Mouse (Mus musculus) liver, postnatal 0 days (tissue): ENCODE measurements around the gene Mgat1. TPM values are rescaled to one million over a fixed set of nuclear protein-coding genes. Genes with fewer than 3 reads are reported as not detected.

Source experiments
- ATAC-seq: fragments of 200-750 bp; cut with Nextera tagmentation; 2 replicates; pipeline ENCODE4 v1.8.0; 2017; ENCODE audit warnings: mild to moderate bottlenecking, moderate library complexity
- DNase-seq: peaks from one replicate; pipeline ENCODE4 v3.0.0-alpha.2; 2016
- H3K27ac ChIP-seq: fragments of 300-500 bp; sonication (generic); 2 replicates; pipeline ENCODE4 v1.5.1; 2014; ENCODE audit warnings: antibody characterized with exemption, moderate library complexity, mild to moderate bottlenecking, low read depth
- H3K27me3 ChIP-seq: fragments of 300-500 bp; sonication (generic); 2 replicates; pipeline ENCODE4 v1.6.1; 2014; ENCODE audit warnings: low read length, control low read depth, mixed read lengths; ENCODE audit not compliant: insufficient read depth
- H3K36me3 ChIP-seq: fragments of 300-500 bp; sonication (generic); replicated peaks from 2 replicates; pipeline ENCODE4 v1.6.1; 2014; ENCODE audit warnings: mild to moderate bottlenecking, control low read depth, low read length, moderate library complexity, mixed read lengths; ENCODE audit not compliant: insufficient read depth
- H3K4me1 ChIP-seq: fragments of 300-500 bp; sonication (generic); 2 replicates; pipeline ENCODE4 v1.6.1; 2014; ENCODE audit warnings: antibody characterized with exemption, mild to moderate bottlenecking, control low read depth; ENCODE audit not compliant: insufficient read depth
- H3K4me2 ChIP-seq: fragments of 300-500 bp; sonication (generic); 2 replicates; pipeline ENCODE4 v1.6.1; 2014; ENCODE audit warnings: low read depth, mild to moderate bottlenecking, low read length, moderate library complexity, mixed read lengths
- H3K4me3 ChIP-seq: fragments of 300-500 bp; sonication (generic); 2 replicates; pipeline ENCODE4 v1.5.1; 2014; ENCODE audit warnings: low read depth, low read length
- H3K9ac ChIP-seq: fragments of 300-500 bp; sonication (generic); replicated peaks from 2 replicates; pipeline ENCODE4 v1.6.1; 2014; ENCODE audit warnings: mild to moderate bottlenecking, moderate library complexity
- H3K9me3 ChIP-seq: fragments of 300-500 bp; sonication (generic); 2 replicates; pipeline ENCODE4 v1.6.1; 2016; ENCODE audit warnings: mild to moderate bottlenecking, control low read depth, low read length, mixed read lengths
- CTCF ChIP-seq: sonication (generic); IDR thresholded peaks from 2 replicates; pipeline ENCODE4 v1.5.1; 2016; ENCODE audit warnings: antibody characterized with exemption, low read depth
- EP300 ChIP-seq: IDR thresholded peaks from 2 replicates; pipeline ENCODE4 v1.6.1; 2016; ENCODE audit warnings: antibody characterized with exemption, low read depth, mild to moderate bottlenecking
- WGBS: fragments of 180-500 bp; shearing (Covaris S2); extraction: QIAGEN DNeasy Blood & Tissue Kit; methylation state at CpG from one replicate; pipeline ENCODE4 v1.1.7; 2014; ENCODE audit not compliant: insufficient replicate concordance; 5-methylcytosine and 5-hydroxymethylcytosine counted together
- polyA plus RNA-seq: library from polyadenylated mRNA; unstranded; fragments of >200 nt; fragmentation: Nextera tagmentation; extraction: Ambion mirVana; gene quantifications from 2 replicates; pipeline ENCODE4 v1.2.1, GENCODE M21; 2015

Mgat1 gene
- polyA plus RNA-seq, 1 experiment from 2014 or later: 56.3 TPM

DNA sequence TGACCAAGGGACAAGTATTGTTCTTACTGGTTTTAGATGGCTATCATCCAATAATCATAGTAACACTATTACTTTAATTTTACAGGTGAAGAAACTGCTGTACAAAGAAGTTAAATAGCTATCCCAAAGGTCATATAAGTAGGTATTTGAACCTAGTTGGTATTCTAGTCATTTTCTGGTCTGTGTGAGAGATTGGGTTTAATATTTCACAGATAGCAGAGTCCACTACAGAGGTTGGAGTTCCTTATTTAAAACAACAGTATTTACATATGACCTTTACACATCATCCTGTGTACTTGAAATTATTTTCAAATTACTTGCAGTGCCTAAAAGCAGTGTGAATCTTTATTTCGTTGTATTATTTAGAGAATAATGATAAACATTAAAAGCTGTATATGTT lies 30.5 kb upstream of the Mgat1 start:
- TF ChIP-seq EP300 (0 out of 2 replicates have a peak, but pooled peaks have one; percentile 9), CTCF (no peak)
- DNase-seq (no peak), ATAC-seq (peak; percentile 75)
- H3K4me3 ChIP-seq: no peak overlapping the region
- H3K4me1 ChIP-seq: peaks cover 21% of the 10 kb centered on the region
- H3K27ac ChIP-seq: peak overlapping the region; percentile 52; the same call in 1 of the 2 replicates
- H3K9me3 ChIP-seq: no peaks in the 10 kb centered on the region
- 88% methylated on average over 1 of the region's 1 CpGs for WGBS
- H3K9ac ChIP-seq: no peak overlapping the region
- peaks cover 48% of the 10 kb centered on the region for H3K36me3 ChIP-seq
- H3K27me3 ChIP-seq: no peaks in the 10 kb centered on the region
- no peak overlapping the region for H3K4me2 ChIP-seq

DNA sequence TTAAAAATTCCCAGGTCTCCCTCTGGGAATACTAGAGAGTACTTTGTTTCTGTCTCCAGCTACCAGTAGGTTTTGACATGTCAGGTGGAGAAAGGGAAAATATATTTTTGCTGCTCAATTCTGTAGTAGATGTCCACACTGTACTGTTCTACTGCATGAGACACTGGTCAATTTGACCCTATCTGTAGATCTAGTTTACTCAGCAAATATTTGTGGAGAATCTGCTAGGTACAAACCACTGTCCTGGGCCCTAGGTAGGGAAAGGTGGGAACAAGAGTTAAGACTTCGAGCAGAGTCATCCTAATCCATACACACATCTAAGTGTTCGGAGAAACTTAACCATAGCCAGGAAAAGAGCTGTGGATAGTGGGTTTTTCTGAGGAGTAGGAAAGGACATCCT lies 24.7 kb upstream of the Mgat1 start:
- no peak overlapping the region for H3K4me2 ChIP-seq
- WGBS: 62% methylated on average over 2 of the region's 2 CpGs

DNA sequence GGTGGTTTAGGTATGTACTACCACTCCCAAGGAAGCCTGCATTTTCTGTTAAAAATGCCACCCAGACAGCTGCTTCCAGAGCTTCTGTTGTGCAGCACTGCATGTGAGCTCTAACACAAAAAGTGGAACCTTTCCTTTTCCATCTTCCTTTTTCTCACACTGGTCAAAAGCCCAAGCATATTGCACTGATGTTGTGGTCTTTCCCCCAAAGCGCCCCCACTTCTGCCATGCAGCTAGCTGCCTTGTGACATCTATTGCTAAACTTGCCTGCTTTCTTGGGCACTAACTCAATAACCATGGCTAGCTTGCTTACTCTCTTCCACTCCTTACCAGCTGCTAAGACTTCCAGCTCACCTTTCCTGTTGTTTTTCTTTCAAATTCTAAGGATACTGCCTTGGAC lies 19.5 kb upstream of the Mgat1 start:
- no peak overlapping the region for H3K4me2 ChIP-seq
- no peak overlapping the region for H3K27ac ChIP-seq
- no peaks in the 10 kb centered on the region for H3K9me3 ChIP-seq
- H3K4me1 ChIP-seq: no peaks in the 10 kb centered on the region
- no peak overlapping the region for H3K4me3 ChIP-seq
- H3K36me3 ChIP-seq: no peaks in the 10 kb centered on the region
- TF ChIP-seq EP300: no peak
- TF ChIP-seq CTCF: no peak
- no peak for ATAC-seq
- H3K27me3 ChIP-seq: no peaks in the 10 kb centered on the region
- H3K9ac ChIP-seq: no peak overlapping the region
- DNase-seq: no peak
- 27% methylated on average over 1 of the region's 1 CpGs for WGBS

More for the DNA sequence above, 24.7 kb upstream of the Mgat1 start:
- ATAC-seq (peak; percentile 59; the same call in 1 of the 2 replicates), DNase-seq (no peak)
- Histone ChIP-seq H3K9me3 (no peaks in the 10 kb centered on the region), H3K4me3 (no peak overlapping the region), H3K36me3 (peaks cover 32% of the 10 kb centered on the region), H3K27ac (no peak overlapping the region), H3K9ac (no peak overlapping the region), H3K4me1 (no peaks in the 10 kb centered on the region), H3K27me3 (no peaks in the 10 kb centered on the region)
- TF ChIP-seq EP300: no peak
- no peak for TF ChIP-seq CTCF

DNA sequence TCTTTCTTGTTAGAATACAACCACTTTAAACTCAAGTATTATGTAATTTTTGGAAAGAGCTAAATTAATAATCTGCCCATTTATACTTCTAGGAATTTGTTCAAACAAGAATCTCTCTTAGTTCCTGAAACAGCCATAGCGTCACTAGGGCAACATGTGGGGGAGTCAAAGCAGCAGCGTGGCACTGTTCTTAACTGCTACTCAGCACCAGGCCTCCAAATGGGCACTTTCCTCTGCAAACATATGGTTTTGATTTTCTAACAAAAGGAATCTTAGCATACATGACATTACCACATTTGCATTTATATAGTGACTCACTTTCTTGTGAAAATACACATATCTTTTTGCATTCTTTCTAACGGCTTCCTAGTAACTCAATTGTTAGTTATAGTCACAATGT lies 11.2 kb upstream of the Mgat1 start:
- Histone ChIP-seq H3K36me3 (no peaks in the 10 kb centered on the region), H3K4me1 (peaks cover 5% of the 10 kb centered on the region; the same call in 1 of the 2 replicates), H3K27ac (no peak overlapping the region), H3K4me3 (no peak overlapping the region), H3K27me3 (no peaks in the 10 kb centered on the region), H3K4me2 (no peak overlapping the region), H3K9me3 (no peaks in the 10 kb centered on the region), H3K9ac (no peak overlapping the region)
- DNase-seq (no peak), ATAC-seq (no peak)
- no peak for TF ChIP-seq CTCF
- no peak for TF ChIP-seq EP300
- 82% methylated on average over 3 of the region's 3 CpGs for WGBS

DNA sequence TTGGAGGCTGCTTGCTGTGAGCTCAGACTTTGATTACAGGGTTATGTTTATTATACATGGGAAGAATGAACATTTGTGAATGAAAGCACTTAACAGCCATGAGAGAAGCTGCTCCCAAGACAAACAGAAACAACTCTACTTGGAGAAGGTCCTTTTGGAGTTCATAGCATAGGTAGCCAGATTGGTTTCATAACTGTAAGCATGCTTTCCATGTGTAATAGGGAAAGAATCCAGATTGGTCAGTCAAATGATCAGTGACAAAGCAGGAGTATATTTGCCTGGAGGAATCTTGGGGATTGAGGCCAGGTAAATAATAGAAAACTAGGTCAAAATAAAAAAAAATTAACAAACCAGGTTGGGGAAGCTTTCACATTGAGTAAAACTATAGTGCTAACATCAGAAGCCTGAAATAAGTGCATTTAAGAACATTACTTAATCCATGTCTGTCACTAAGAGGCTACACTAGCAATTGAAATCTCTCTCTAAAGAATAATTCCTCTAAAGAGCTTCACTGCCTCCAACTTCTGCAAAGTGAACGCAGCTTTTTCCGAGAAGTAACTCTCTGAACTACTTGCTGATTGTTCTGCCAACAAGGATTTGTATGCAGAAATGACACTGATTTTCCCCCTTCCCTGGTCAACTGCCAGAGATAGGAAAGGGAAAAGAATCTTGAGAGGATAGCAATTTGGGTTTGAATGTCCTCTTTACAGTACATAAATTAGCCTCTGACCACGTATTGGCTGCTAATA lies 8.4 kb upstream of the Mgat1 start:
- no peak overlapping the region for H3K9ac ChIP-seq
- no peaks in the 10 kb centered on the region for H3K27me3 ChIP-seq
- DNase-seq: no peak
- H3K4me2 ChIP-seq: no peak overlapping the region
- H3K27ac ChIP-seq: no peak overlapping the region
- no peak for ATAC-seq
- no peak overlapping the region for H3K4me3 ChIP-seq
- H3K36me3 ChIP-seq: no peaks in the 10 kb centered on the region
- TF ChIP-seq CTCF: no peak
- no peak for TF ChIP-seq EP300
- H3K4me1 ChIP-seq: peaks cover 5% of the 10 kb centered on the region; the same call in 1 of the 2 replicates
- H3K9me3 ChIP-seq: no peaks in the 10 kb centered on the region
- WGBS: 51% methylated on average over 3 of the region's 3 CpGs

DNA sequence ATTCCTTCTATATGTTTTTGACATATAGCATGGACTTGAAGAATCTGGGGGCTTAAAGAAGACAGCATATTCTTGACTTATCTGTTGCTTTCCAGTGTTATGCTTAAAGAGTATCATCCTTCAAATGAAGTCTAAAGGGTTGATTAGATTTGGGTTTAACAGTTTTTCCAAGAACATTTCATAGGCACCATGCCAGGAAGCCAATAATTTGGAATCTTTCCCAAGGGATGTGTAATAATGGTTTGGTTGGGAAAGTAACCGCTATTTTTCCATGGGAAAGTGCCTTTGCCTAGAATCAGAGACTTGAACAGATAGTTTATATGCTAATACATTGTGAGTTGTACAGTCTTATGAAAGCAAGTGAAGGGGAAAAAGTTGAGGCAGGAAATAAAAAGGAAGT lies 7.1 kb upstream of the Mgat1 start:
- 72% methylated on average over 1 of the region's 1 CpGs for WGBS
- H3K9me3 ChIP-seq: no peaks in the 10 kb centered on the region
- no peaks in the 10 kb centered on the region for H3K36me3 ChIP-seq
- no peak overlapping the region for H3K27ac ChIP-seq
- TF ChIP-seq CTCF (no peak), EP300 (no peak)
- no peak overlapping the region for H3K4me2 ChIP-seq
- peaks cover 10% of the 10 kb centered on the region for H3K4me1 ChIP-seq
- H3K9ac ChIP-seq: no peak overlapping the region
- H3K27me3 ChIP-seq: no peaks in the 10 kb centered on the region
- H3K4me3 ChIP-seq: no peak overlapping the region
- ATAC-seq (no peak), DNase-seq (no peak)
